Mouse (Mus musculus): ENCODE results near the gene Fchsd2. TPM values are rescaled to one million over a fixed set of nuclear protein-coding genes. Genes with fewer than 3 reads are reported as not detected.

Fchsd2 gene
- polyA plus RNA-seq, 1 experiment from 2014 or later: 14.2 TPM

GRCm38 (mm10) chr7:101309985-101310326 is 217.3 kb downstream of the Fchsd2 start:
- no peaks in the 10 kb centered on the region for H3K36me3 ChIP-seq (ENCODE audit: control insufficient read depth, insufficient read depth, low read length)
- ATAC-seq (replicated peaks; ENCODE audit: low FRiP score) (no peak; the same call in 1 of the 2 replicates), DNase-seq (ENCODE audit: low spot score) (no peak)
- H3K27ac ChIP-seq (ENCODE audit: low read depth, low read length): peak overlapping the region; percentile 68
- H3K27me3 ChIP-seq (replicated peaks; ENCODE audit: control insufficient read depth, insufficient read depth, low read length): no peaks in the 10 kb centered on the region
- peak overlapping the region; percentile 67 for H3K4me2 ChIP-seq
- H3K4me1 ChIP-seq (replicated peaks; ENCODE audit: control insufficient read depth, insufficient read depth, low read length): peaks cover 1% of the 10 kb centered on the region; the same call in 1 of the 2 replicates
- H3K9me3 ChIP-seq (ENCODE audit: control insufficient read depth, low read length): no peaks in the 10 kb centered on the region
- 41% methylated on average over 5 of the region's 5 CpGs for WGBS
- peak overlapping the region; percentile 74 for H3K9ac ChIP-seq (ENCODE audit: low read depth, low read length)
- peak overlapping the region; percentile 58 for H3K4me3 ChIP-seq (ENCODE audit: low read depth, low read length)

- Histone ChIP-seq H3K27me3 (replicated peaks; ENCODE audit: control insufficient read depth, insufficient read depth, low read length) (no peaks in the 10 kb centered on the region), H3K9ac (ENCODE audit: low read depth, low read length) (peak overlapping the region; percentile 74), H3K4me1 (replicated peaks; ENCODE audit: control insufficient read depth, insufficient read depth, low read length) (peaks cover 7% of the 10 kb centered on the region), H3K27ac (ENCODE audit: low read depth, low read length) (peak overlapping the region; percentile 68), H3K4me2 (peak overlapping the region; percentile 67), H3K36me3 (ENCODE audit: control insufficient read depth, insufficient read depth, low read length) (no peaks in the 10 kb centered on the region), H3K9me3 (ENCODE audit: control insufficient read depth, low read length) (no peaks in the 10 kb centered on the region), H3K4me3 (ENCODE audit: low read depth, low read length) (peak overlapping the region; percentile 58)
- ATAC-seq (replicated peaks; ENCODE audit: low FRiP score) (peak; percentile 94), DNase-seq (ENCODE audit: low spot score) (peak; percentile 95)
- under 1% methylated on average over 43 of the region's 43 CpGs for WGBS
Observed at GRCm38 (mm10) chr7:101310327-101311028, 217.8 kb downstream of the Fchsd2 start.

GRCm38 (mm10) chr7:101311061-101311460 is 218.4 kb downstream of the Fchsd2 start:
- DNase-seq (ENCODE audit: low spot score) (no peak), ATAC-seq (replicated peaks; ENCODE audit: low FRiP score) (no peak)
- Histone ChIP-seq H3K27ac (ENCODE audit: low read depth, low read length) (no peak overlapping the region), H3K36me3 (ENCODE audit: control insufficient read depth, insufficient read depth, low read length) (no peaks in the 10 kb centered on the region), H3K27me3 (replicated peaks; ENCODE audit: control insufficient read depth, insufficient read depth, low read length) (no peaks in the 10 kb centered on the region), H3K9me3 (ENCODE audit: control insufficient read depth, low read length) (no peaks in the 10 kb centered on the region), H3K4me3 (ENCODE audit: low read depth, low read length) (peak overlapping the region; percentile 58), H3K4me2 (peak overlapping the region; percentile 67), H3K4me1 (replicated peaks; ENCODE audit: control insufficient read depth, insufficient read depth, low read length) (peaks cover 12% of the 10 kb centered on the region), H3K9ac (ENCODE audit: low read depth, low read length) (peak overlapping the region; percentile 31)
- WGBS: 23% methylated on average over 2 of the region's 2 CpGs

GRCm38 (mm10) chr7:101313033-101313432 is 220.4 kb downstream of the Fchsd2 start:
- Histone ChIP-seq H3K4me1 (replicated peaks; ENCODE audit: control insufficient read depth, insufficient read depth, low read length) (peaks cover 31% of the 10 kb centered on the region), H3K36me3 (ENCODE audit: control insufficient read depth, insufficient read depth, low read length) (no peaks in the 10 kb centered on the region), H3K4me2 (no peak overlapping the region), H3K27me3 (replicated peaks; ENCODE audit: control insufficient read depth, insufficient read depth, low read length) (no peaks in the 10 kb centered on the region), H3K4me3 (ENCODE audit: low read depth, low read length) (no peak overlapping the region), H3K9me3 (ENCODE audit: control insufficient read depth, low read length) (no peaks in the 10 kb centered on the region), H3K9ac (ENCODE audit: low read depth, low read length) (0 out of 2 replicates have a peak overlapping the region, but pooled peaks have one; percentile 25), H3K27ac (ENCODE audit: low read depth, low read length) (no peak overlapping the region)
- ATAC-seq (replicated peaks; ENCODE audit: low FRiP score): no peak
- WGBS: 73% methylated on average over 3 of the region's 3 CpGs
- DNase-seq (ENCODE audit: low spot score): no peak

GRCm38 (mm10) chr7:101314396-101314795 is 221.7 kb downstream of the Fchsd2 start:
- H3K27me3 ChIP-seq (replicated peaks; ENCODE audit: control insufficient read depth, insufficient read depth, low read length): no peaks in the 10 kb centered on the region
- no peak for DNase-seq (ENCODE audit: low spot score)
- 62% methylated on average over 5 of the region's 5 CpGs for WGBS

GRCm38 (mm10) chr7:101315699-101316098 is 223.0 kb downstream of the Fchsd2 start:
- peak overlapping the region; percentile 37; the same call in 1 of the 2 replicates for H3K9ac ChIP-seq (ENCODE audit: low read depth, low read length)
- no peaks in the 10 kb centered on the region for H3K36me3 ChIP-seq (ENCODE audit: control insufficient read depth, insufficient read depth, low read length)
- peak overlapping the region; percentile 62; the same call in 1 of the 2 replicates for H3K27ac ChIP-seq (ENCODE audit: low read depth, low read length)
- H3K4me3 ChIP-seq (ENCODE audit: low read depth, low read length): no peak overlapping the region
- H3K4me2 ChIP-seq: peak overlapping the region; percentile 39
- DNase-seq (ENCODE audit: low spot score) (no peak), ATAC-seq (replicated peaks; ENCODE audit: low FRiP score) (peak; percentile 71; the same call in 1 of the 2 replicates)
- no peaks in the 10 kb centered on the region for H3K27me3 ChIP-seq (replicated peaks; ENCODE audit: control insufficient read depth, insufficient read depth, low read length)
- peaks cover 56% of the 10 kb centered on the region for H3K4me1 ChIP-seq (replicated peaks; ENCODE audit: control insufficient read depth, insufficient read depth, low read length)
- H3K9me3 ChIP-seq (ENCODE audit: control insufficient read depth, low read length): no peaks in the 10 kb centered on the region

More at GRCm38 (mm10) chr7:101314396-101314795, 221.7 kb downstream of the Fchsd2 start:
- no peaks in the 10 kb centered on the region for H3K9me3 ChIP-seq (ENCODE audit: control insufficient read depth, low read length)
- H3K4me1 ChIP-seq (replicated peaks; ENCODE audit: control insufficient read depth, insufficient read depth, low read length): peaks cover 43% of the 10 kb centered on the region
- no peak for ATAC-seq (replicated peaks; ENCODE audit: low FRiP score)
- no peak overlapping the region for H3K27ac ChIP-seq (ENCODE audit: low read depth, low read length)
- no peaks in the 10 kb centered on the region for H3K36me3 ChIP-seq (ENCODE audit: control insufficient read depth, insufficient read depth, low read length)
- no peak overlapping the region for H3K4me3 ChIP-seq (ENCODE audit: low read depth, low read length)
- H3K9ac ChIP-seq (ENCODE audit: low read depth, low read length): no peak overlapping the region
- no peak overlapping the region for H3K4me2 ChIP-seq

GRCm38 (mm10) chr7:101316591-101317001 is 223.9 kb downstream of the Fchsd2 start:
- WGBS: 30% methylated on average over 6 of the region's 6 CpGs
- DNase-seq (ENCODE audit: low spot score) (no peak), ATAC-seq (replicated peaks; ENCODE audit: low FRiP score) (peak; percentile 37)
- H3K36me3 ChIP-seq (ENCODE audit: control insufficient read depth, insufficient read depth, low read length): no peaks in the 10 kb centered on the region
- H3K9ac ChIP-seq (ENCODE audit: low read depth, low read length): 0 out of 2 replicates have a peak overlapping the region, but pooled peaks have one; percentile 36
- H3K27ac ChIP-seq (ENCODE audit: low read depth, low read length): peak overlapping the region; percentile 66
- no peaks in the 10 kb centered on the region for H3K27me3 ChIP-seq (replicated peaks; ENCODE audit: control insufficient read depth, insufficient read depth, low read length)
- H3K9me3 ChIP-seq (ENCODE audit: control insufficient read depth, low read length): no peaks in the 10 kb centered on the region
- no peak overlapping the region for H3K4me3 ChIP-seq (ENCODE audit: low read depth, low read length)
- H3K4me1 ChIP-seq (replicated peaks; ENCODE audit: control insufficient read depth, insufficient read depth, low read length): peaks cover 61% of the 10 kb centered on the region
- no peak overlapping the region for H3K4me2 ChIP-seq

- Histone ChIP-seq H3K9me3 (ENCODE audit: control insufficient read depth, low read length) (no peaks in the 10 kb centered on the region), H3K4me2 (peak within 1 kb of the TSS; percentile 39), H3K27ac (ENCODE audit: low read depth, low read length) (peak within 1 kb of the TSS; percentile 66), H3K9ac (ENCODE audit: low read depth, low read length) (peak within 1 kb of the TSS; percentile 37; the same call in 1 of the 2 replicates), H3K4me1 (replicated peaks; ENCODE audit: control insufficient read depth, insufficient read depth, low read length) (peaks cover 63% of the 10 kb centered on the region), H3K27me3 (replicated peaks; ENCODE audit: control insufficient read depth, insufficient read depth, low read length) (no peaks in the 10 kb centered on the region), H3K4me3 (ENCODE audit: low read depth, low read length) (no peak within 1 kb of the TSS), H3K36me3 (ENCODE audit: control insufficient read depth, insufficient read depth, low read length) (no peaks in the 10 kb centered on the region)
- ATAC-seq (replicated peaks; ENCODE audit: low FRiP score) (no peak), DNase-seq (ENCODE audit: low spot score) (no peak)
- 63% methylated on average over 3 of the region's 3 CpGs for WGBS
Observed at GRCm38 (mm10) chr7:101317014-101317413, 224.4 kb downstream of the Fchsd2 start, which contains the start of gene Stard10. Gene Stard10, plus strand, starts transcription at chr7:101317086.

GRCm38 (mm10) chr7:101318848-101319247 is 226.2 kb downstream of the Fchsd2 start:
- ATAC-seq (replicated peaks; ENCODE audit: low FRiP score): peak; percentile 30
- Histone ChIP-seq H3K36me3 (ENCODE audit: control insufficient read depth, insufficient read depth, low read length) (no peaks in the 10 kb centered on the region), H3K4me1 (replicated peaks; ENCODE audit: control insufficient read depth, insufficient read depth, low read length) (peaks cover 79% of the 10 kb centered on the region), H3K9me3 (ENCODE audit: control insufficient read depth, low read length) (no peaks in the 10 kb centered on the region), H3K27me3 (replicated peaks; ENCODE audit: control insufficient read depth, insufficient read depth, low read length) (no peaks in the 10 kb centered on the region), H3K27ac (ENCODE audit: low read depth, low read length) (peak overlapping the region; percentile 64; the same call in 1 of the 2 replicates), H3K4me3 (ENCODE audit: low read depth, low read length) (no peak overlapping the region), H3K4me2 (peak overlapping the region; percentile 8; the same call in 1 of the 2 replicates), H3K9ac (ENCODE audit: low read depth, low read length) (no peak overlapping the region)
- WGBS: 35% methylated on average over 4 of the region's 4 CpGs
- no peak for DNase-seq (ENCODE audit: low spot score)
